Mouse (Mus musculus): ENCODE results near the gene Wdr18. TPM values are rescaled to one million over a fixed set of nuclear protein-coding genes. Genes with fewer than 3 reads are reported as not detected.

Wdr18 gene
- polyA plus RNA-seq, 1 experiment from 2014 or later = 94.8 TPM

DNA sequence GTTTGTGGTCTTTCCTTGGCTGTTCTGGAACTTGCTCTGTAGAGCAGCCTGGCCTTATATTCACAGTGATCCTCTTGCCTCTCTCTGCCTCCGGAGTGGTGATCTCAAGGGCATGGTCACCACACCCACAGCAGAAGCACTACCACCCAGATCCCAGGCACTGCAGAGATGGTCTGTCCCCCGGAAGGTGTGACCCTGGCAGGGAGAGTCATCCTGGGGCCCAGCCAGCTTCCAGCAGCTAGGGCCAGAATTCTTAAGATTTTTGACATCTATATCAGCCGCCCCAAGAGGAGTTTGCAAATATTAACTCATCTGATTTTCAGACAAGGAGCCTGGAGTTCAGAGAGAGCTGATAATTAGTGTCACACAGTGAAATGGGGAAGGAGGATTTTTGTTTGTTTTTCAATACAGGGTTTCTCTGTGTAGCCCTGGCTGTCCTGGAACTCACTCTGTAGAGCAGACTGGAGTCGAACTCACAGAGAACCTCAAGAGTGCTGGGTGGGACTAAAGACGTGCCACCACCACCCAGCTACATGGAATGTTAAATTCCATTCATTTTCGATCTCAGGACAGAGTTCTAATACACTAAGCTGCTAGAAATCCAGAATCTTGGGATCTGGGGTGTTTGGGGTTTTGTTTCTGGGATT lies 26.4 kb downstream of the Wdr18 start:
- 19% methylated on average over 6 of the region's 6 CpGs for WGBS
- ATAC-seq = no peak
- H3K9ac ChIP-seq = peak overlapping the region; percentile 54; the same call in 1 of the 2 replicates
- H3K4me2 ChIP-seq (replicated peaks) = peak overlapping the region; percentile 89
- no peaks in the 10 kb centered on the region for H3K9me3 ChIP-seq
- peak overlapping the region; percentile 96 for H3K27ac ChIP-seq
- H3K36me3 ChIP-seq = peaks cover 7% of the 10 kb centered on the region; the same call in 1 of the 2 replicates
- no peaks in the 10 kb centered on the region for H3K27me3 ChIP-seq (replicated peaks)
- H3K4me3 ChIP-seq (replicated peaks) = peak overlapping the region; percentile 82
- H3K4me1 ChIP-seq (replicated peaks) = peaks cover 60% of the 10 kb centered on the region

DNA sequence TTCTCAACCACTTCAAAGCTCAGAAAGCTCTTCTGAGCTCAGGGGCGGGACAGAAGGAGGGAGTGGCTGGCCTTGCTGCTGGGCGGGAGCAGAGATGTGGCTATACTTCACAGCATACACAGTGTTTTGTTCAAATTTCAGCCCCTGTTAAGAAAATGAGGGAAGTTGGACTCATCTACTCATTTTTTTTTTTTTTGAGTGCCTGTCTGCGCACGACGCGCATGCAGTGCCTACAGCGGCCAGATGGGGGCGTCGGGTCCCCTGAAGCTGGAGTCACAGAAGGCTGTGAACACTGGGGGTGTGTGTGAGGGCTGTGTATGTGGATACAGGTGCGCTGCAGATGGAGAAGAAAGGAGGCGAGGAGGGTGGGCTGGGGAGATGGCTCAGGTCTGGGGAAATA lies 27.0 kb downstream of the Wdr18 start:
- Histone ChIP-seq H3K4me2 (replicated peaks) (peak overlapping the region; percentile 89), H3K36me3 (peaks cover 11% of the 10 kb centered on the region; the same call in 1 of the 2 replicates), H3K4me3 (replicated peaks) (0 out of 2 replicates have a peak overlapping the region, but pooled peaks have one; percentile 4), H3K9ac (peak overlapping the region; percentile 15; the same call in 1 of the 2 replicates), H3K4me1 (replicated peaks) (peaks cover 55% of the 10 kb centered on the region), H3K27me3 (replicated peaks) (no peaks in the 10 kb centered on the region), H3K27ac (peak overlapping the region; percentile 96), H3K9me3 (no peaks in the 10 kb centered on the region)
- ATAC-seq = no peak
- 1% methylated on average over 11 of the region's 11 CpGs for WGBS

DNA sequence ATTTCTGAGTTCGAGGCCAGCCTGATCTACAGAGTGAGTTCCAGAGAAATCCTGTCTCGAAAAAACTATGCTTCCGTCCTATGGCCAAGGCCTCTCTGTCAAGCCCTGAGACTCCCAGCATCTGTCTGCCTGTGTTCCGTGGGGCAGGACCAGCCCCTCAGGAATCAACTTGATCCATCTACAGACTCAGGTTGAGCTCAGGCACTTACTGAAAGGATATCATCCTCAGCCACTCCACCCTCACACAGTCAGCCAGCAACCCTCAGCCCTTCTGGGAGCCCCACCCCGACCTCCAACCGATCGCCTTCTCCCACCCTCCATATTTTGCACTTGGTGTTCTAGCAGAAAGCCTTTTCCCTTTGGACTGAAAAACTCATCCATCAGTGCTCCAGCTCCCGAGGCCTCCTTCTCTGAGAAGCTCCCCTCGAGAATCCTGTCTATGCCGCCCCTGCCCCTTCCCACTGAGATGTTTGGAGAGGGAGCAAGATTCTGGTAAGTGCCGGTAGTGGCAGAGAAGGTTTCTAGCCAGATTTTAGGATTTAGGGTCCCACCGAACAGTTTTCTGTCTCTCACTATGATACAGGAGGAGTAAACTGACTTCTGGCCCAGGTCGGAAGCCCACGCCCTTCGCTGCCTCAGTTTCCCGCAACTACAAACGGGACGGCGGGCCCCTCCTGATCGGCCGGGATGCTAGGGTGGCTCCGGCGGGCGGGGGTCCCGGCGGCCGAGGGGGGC lies 28.0 kb downstream of the Wdr18 start:
- 12% methylated on average over 27 of the region's 27 CpGs for WGBS
- Histone ChIP-seq H3K27me3 (replicated peaks) (no peaks in the 10 kb centered on the region), H3K9ac (peak overlapping the region; percentile 84), H3K27ac (peak overlapping the region; percentile 96), H3K9me3 (no peaks in the 10 kb centered on the region), H3K4me2 (replicated peaks) (peak overlapping the region; percentile 89), H3K4me1 (replicated peaks) (peaks cover 47% of the 10 kb centered on the region), H3K36me3 (peaks cover 20% of the 10 kb centered on the region), H3K4me3 (replicated peaks) (peak overlapping the region; percentile 69)
- no peak for ATAC-seq

- peak within 1 kb of the TSS; percentile 69 for H3K4me3 ChIP-seq (replicated peaks)
- H3K27me3 ChIP-seq (replicated peaks) = no peaks in the 10 kb centered on the region
- peak within 1 kb of the TSS; percentile 89 for H3K4me2 ChIP-seq (replicated peaks)
- peaks cover 41% of the 10 kb centered on the region for H3K4me1 ChIP-seq (replicated peaks)
- H3K36me3 ChIP-seq = peaks cover 27% of the 10 kb centered on the region
- under 1% methylated on average over 59 of the region's 59 CpGs for WGBS
- ATAC-seq = peak; percentile 10; the same call in 1 of the 2 replicates
- H3K9ac ChIP-seq = peak within 1 kb of the TSS; percentile 84
- H3K27ac ChIP-seq = peak within 1 kb of the TSS; percentile 96
- H3K9me3 ChIP-seq = no peaks in the 10 kb centered on the region
Observed at GRCm38 (mm10) chr10:79988506-79989271, 28.7 kb downstream of the Wdr18 start, which contains the start of gene Cnn2. Cnn2 (plus strand) TSS chr10:79988584.

- H3K27ac ChIP-seq = peak overlapping the region; percentile 96
- peak overlapping the region; percentile 69 for H3K4me3 ChIP-seq (replicated peaks)
- no peak for ATAC-seq
- H3K4me2 ChIP-seq (replicated peaks) = peak overlapping the region; percentile 89
- 30% methylated on average over 8 of the region's 8 CpGs for WGBS
- H3K9ac ChIP-seq = peak overlapping the region; percentile 84
- peaks cover 44% of the 10 kb centered on the region for H3K4me1 ChIP-seq (replicated peaks)
- no peaks in the 10 kb centered on the region for H3K9me3 ChIP-seq
- H3K27me3 ChIP-seq (replicated peaks) = no peaks in the 10 kb centered on the region
- H3K36me3 ChIP-seq = peaks cover 31% of the 10 kb centered on the region
Observed at GRCm38 (mm10) chr10:79989272-79989786, 29.4 kb downstream of the Wdr18 start.

- Histone ChIP-seq H3K9ac (peak overlapping the region; percentile 84), H3K36me3 (peaks cover 36% of the 10 kb centered on the region), H3K27me3 (replicated peaks) (no peaks in the 10 kb centered on the region), H3K27ac (0 out of 2 replicates have a peak overlapping the region, but pooled peaks have one; percentile 9), H3K9me3 (no peaks in the 10 kb centered on the region), H3K4me2 (replicated peaks) (peak overlapping the region; percentile 89), H3K4me3 (replicated peaks) (peak overlapping the region; percentile 69), H3K4me1 (replicated peaks) (peaks cover 49% of the 10 kb centered on the region)
- 27% methylated on average over 15 of the region's 15 CpGs for WGBS
- no peak for ATAC-seq
Observed at GRCm38 (mm10) chr10:79989870-79990269, 29.9 kb downstream of the Wdr18 start.

DNA sequence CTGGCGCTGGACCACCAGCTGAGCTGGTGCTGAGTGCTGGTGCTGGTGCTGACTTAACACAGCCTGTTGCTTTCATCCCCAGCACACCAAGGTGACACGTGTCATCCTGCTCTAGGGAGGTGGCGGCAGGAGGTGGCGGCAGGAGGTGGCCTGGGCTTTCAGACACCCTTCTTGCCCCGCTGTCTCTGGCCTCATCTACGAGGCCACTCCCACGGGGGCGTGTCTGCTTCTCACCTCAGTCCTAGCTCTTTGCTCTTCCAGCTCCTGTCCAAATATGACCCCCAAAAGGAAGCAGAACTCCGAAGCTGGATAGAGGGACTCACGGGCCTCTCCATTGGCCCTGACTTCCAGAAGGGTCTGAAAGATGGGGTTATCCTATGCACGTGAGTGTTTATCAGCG lies 31.1 kb downstream of the Wdr18 start:
- H3K9me3 ChIP-seq = no peaks in the 10 kb centered on the region
- 72% methylated on average over 12 of the region's 12 CpGs for WGBS
- H3K27me3 ChIP-seq (replicated peaks) = no peaks in the 10 kb centered on the region
- H3K4me3 ChIP-seq (replicated peaks) = 0 out of 2 replicates have a peak overlapping the region, but pooled peaks have one; percentile 10
- no peak for ATAC-seq
- peaks cover 46% of the 10 kb centered on the region for H3K4me1 ChIP-seq (replicated peaks)
- peak overlapping the region; percentile 37 for H3K4me2 ChIP-seq (replicated peaks)
- no peak overlapping the region for H3K27ac ChIP-seq
- peaks cover 39% of the 10 kb centered on the region for H3K36me3 ChIP-seq
- H3K9ac ChIP-seq = no peak overlapping the region

DNA sequence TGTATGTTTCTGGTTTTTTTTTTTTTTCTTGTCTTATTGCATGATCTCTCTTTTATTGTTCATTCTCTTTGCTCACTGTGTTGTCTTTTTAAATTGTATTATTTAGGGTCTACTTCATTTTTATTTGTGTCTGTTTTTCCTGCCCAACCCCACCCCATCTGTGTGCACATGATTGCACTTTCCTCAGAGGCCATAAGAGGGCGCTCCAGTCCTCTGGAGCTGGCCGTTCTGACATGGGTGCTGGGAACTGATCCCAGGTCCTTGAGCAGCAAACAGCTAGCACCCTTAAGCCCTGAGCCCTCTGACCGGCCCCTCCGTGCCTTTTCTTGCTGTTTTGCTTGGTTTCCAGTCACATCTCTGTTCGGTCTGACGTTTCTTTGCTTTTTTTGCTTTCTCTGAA lies 31.6 kb downstream of the Wdr18 start:
- Histone ChIP-seq H3K9ac (no peak overlapping the region), H3K36me3 (peaks cover 39% of the 10 kb centered on the region), H3K4me1 (replicated peaks) (peaks cover 41% of the 10 kb centered on the region), H3K4me2 (replicated peaks) (no peak overlapping the region), H3K27me3 (replicated peaks) (no peaks in the 10 kb centered on the region), H3K4me3 (replicated peaks) (no peak overlapping the region), H3K27ac (no peak overlapping the region), H3K9me3 (no peaks in the 10 kb centered on the region)
- ATAC-seq = no peak
- 93% methylated on average over 6 of the region's 6 CpGs for WGBS

- ATAC-seq = no peak
- Histone ChIP-seq H3K36me3 (peaks cover 39% of the 10 kb centered on the region), H3K4me2 (replicated peaks) (no peak overlapping the region), H3K9ac (no peak overlapping the region), H3K4me3 (replicated peaks) (no peak overlapping the region), H3K27me3 (replicated peaks) (0 out of 2 replicates have a peak, but pooled peaks cover 2% of the 10 kb centered on the region), H3K27ac (0 out of 2 replicates have a peak overlapping the region, but pooled peaks have one; percentile 48), H3K9me3 (no peaks in the 10 kb centered on the region), H3K4me1 (replicated peaks) (peaks cover 31% of the 10 kb centered on the region)
- WGBS = 82% methylated on average over 16 of the region's 16 CpGs
Observed at GRCm38 (mm10) chr10:79994397-79995115, 34.6 kb downstream of the Wdr18 start.

GRCm38 (mm10) chr10:79995636-79996035 lies 35.7 kb downstream of the Wdr18 start:
- Histone ChIP-seq H3K4me3 (replicated peaks) (no peak overlapping the region; the same call in 1 of the 2 replicates), H3K4me1 (replicated peaks) (peaks cover 26% of the 10 kb centered on the region), H3K4me2 (replicated peaks) (no peak overlapping the region), H3K9ac (no peak overlapping the region), H3K9me3 (no peaks in the 10 kb centered on the region), H3K36me3 (peaks cover 39% of the 10 kb centered on the region), H3K27ac (no peak overlapping the region), H3K27me3 (replicated peaks) (0 out of 2 replicates have a peak, but pooled peaks cover 2% of the 10 kb centered on the region)
- ATAC-seq = no peak
- whole genome bisulfite sequencing = 77% methylated on average over 1 of the region's 1 CpGs

Measured in intestine, embryonic 15.5 days (tissue).